Mouse (Mus musculus): ENCODE results near the gene Armc2. TPM values are rescaled to one million over a fixed set of nuclear protein-coding genes. Genes with fewer than 3 reads are reported as not detected.

The Armc2 gene
- total RNA-seq, 2 experiments from 2014 or later, result 8.6 to 9.1 TPM

DNA sequence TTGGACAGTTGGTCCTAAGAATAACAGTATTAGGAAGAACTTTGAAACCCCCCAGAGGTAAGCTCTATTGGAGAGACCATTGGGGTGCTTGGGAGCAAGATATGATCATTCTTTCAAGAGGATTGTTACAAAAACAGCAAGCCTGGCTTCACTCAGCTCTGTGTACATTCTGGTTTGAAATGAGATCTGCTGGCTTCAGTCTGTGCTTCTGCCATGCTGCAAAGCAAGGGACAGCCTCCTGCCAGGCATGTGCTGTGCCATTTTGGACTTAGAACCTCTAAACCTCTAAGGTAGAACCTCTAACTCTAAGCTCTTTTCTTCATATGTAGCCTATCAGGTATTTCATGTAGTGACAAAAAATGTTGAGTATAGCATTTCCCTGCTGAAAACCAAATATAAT, 142.6 kb downstream of the Armc2 start:
- DNase-seq (ENCODE audit: low spot score in 2 of 2), result no peak

DNA sequence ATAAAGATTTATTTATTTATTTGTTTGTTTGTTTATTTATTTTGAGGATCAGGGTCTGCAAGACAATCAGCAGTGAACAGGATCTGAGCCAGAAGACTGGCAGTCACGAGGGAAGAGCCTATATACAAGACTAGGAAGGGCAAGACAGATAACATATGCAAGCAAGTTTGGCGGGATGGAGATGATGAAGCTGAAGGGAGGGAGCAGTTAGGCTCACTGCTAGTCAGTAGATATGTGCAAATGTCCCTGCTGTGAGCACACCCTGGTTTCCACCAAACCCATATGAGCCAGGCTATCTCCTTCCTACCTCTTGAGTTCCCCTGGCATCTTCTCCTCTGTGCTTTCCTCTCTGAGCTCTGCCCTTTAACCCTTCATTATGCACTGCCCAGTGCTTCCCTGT, 146.7 kb downstream of the Armc2 start:
- no peak for DNase-seq (ENCODE audit: low spot score in 2 of 2)

GRCm38 (mm10) chr10:41870101-41870500, 148.1 kb downstream of the Armc2 start:
- no peak for DNase-seq (ENCODE audit: low spot score in 2 of 2)

DNA sequence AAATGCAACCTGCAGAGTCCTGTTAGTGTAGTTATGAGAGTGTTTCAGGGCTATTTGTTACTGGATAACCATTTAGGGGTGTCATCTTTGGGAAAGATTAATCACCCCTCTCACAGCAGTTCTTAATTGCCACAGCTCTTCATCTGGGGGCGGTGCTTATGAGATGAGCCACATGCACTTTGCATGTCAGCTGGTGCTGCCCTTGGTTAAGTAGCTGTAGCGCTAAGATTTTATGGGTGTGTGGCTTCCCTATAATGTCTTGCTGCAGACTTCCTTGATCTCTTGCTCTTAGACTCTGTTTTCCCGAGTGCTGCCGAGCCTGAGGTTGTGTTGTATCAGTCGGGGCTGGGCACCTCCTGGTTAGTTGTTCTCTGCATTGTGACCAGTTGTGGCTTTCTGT, 150.3 kb downstream of the Armc2 start:
- no peak for DNase-seq (ENCODE audit: low spot score in 2 of 2)

- DNase-seq (ENCODE audit: low spot score in 2 of 2), result no peak
These were observed 151.4 kb downstream of the Armc2 start for GRCm38 (mm10) chr10:41866838-41867154.

DNA sequence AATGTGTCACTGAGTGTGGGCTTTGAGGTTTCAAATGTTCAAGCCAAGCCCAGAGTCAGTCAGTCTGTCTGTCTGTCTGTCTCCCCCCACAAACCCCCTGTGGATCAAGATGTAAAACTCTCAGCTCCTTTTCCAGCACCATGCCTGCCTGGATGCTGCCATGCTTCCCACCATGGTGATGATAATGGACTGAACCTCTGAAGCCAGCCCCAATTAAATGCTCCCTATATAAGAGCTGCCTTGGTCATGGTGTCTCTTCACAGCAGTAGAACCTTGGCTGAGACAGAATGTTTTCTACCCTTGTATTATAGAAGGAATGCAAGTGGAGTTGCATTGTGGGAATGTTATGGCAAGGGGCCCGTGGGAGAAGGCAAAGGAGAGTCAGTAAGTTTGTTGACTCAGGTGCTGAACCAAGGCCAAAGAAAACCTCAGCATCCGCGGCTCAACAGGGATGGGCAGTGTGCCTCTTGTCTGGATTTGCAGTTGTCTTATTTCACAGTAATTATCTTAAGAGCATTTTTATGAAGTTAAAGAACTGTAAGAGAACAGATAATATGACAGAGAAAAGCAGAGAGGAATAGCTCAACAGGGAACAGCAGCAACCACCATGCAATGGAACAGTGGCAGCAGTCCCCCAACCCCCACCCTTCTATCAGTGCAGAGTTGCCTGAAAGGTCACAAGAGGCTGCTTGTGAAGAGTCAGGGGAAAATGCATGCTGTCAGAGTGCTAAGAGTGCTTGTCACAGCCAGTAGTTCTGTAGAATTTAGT, 152.0 kb downstream of the Armc2 start:
- no peak for DNase-seq (ENCODE audit: low spot score in 2 of 2)

Other genes starting within 250 kb of the Armc2 start
- 1 to 10 TPM; 6.1 to 6.6 TPM for gene Cep57l1, start 208.6 kb downstream of the Armc2 start, total RNA-seq (2021)
- 10 to 100 TPM; 37.1 to 38.6 TPM for gene Sesn1, start 208.5 kb downstream of the Armc2 start, total RNA-seq (2021)